Mouse (Mus musculus) mouse trophoblast stem cell (cell line): ENCODE results near the gene Ugt1a5.
"Not testable (repeated sequence)": the region's sequence is repeated elsewhere in the genome, so short reads cannot be mapped to it uniquely, and the experiment has no call there.

Experiments
- in situ Hi-C, 2 experiments: fragments of 300-500 bp; cut with MseI, MboI; formaldehyde crosslinking; loops; 2 replicates in 1 of 2; 3 replicates in 1 of 2; pipeline ENCODE4 v1.15.1; 2025

Ugt1a5 gene

GRCm38 (mm10) chr1:88165711-88166110, at the start of gene Ugt1a5:
Gene Ugt1a5, plus strand, starts transcription at chr1:88166012.
- in situ Hi-C loops: no loop called here

DNA sequence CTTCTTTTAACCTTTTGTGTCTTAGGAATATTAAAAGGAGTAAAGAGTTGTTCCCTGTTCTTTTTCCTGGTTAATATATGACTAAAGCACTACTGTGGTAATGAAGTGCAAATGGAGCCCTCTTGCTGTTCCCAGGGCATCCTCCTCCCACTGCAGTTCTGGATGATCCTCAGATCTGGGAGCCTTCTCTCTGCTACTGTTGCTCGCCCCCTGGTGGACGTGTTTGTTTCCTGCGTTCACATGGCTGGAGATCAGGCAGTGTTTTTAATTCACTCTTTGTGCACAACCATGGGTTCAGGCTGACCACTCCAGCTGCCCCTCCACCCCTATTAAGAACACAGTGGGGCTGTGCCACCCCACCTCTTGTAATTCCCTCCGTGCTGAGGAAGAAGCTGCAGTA, 45.3 kb upstream of the Ugt1a5 start:
- in situ Hi-C loops: not testable (repeated sequence)

DNA sequence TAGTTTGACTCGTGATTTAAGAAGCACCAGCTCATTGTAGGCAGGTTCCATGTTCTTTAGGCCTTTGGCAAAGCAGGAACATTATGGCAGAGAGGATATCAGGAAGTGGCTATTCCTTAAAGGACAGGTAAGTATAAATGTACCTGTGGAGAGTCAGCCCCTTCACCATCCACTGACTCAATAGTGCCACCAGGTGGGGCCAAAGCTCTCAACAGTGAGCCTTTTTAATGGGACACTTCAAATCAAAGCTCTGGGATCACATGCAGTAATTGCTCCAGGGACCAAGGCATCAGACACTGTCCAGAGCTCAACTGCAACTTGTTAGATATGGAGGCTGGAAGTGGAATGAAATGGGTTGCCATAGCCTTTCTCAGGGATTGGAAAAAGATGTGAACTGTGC, 44.3 kb upstream of the Ugt1a5 start:
- in situ Hi-C loops: not testable (repeated sequence)

DNA sequence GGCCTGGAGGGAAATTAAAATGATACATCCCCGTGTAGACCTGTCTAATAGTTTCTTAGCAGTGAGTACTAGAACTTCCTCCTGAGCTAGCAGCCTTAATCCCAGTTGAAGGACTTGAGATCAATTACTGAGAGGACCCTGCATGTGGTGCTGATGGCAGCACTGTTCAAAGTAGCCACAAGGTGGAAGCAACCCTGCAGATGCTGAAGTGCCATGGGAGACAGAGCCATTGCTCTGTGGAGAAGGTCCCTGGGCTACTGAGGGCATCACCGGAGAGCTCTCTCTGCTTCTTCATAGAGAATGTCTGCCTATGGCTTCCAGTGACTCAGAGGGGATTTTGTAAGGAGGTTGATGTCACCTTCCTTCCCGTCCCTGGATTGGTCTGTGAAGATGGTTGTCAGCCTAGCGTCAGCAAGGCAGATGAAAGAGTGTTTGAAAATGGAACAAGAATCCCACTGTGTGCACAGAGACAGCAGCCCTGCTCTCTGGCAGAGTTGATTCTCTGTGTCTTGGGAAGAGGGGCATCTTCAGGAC, 39.9 kb upstream of the Ugt1a5 start:
- in situ Hi-C loops: loop anchor here in 1 of 2 experiments (25.0 kb wide), 1 partner anchor 161 kb away; the partner anchor contains the start of genes Hjurp and Trpm8

GRCm38 (mm10) chr1:88129091-88129490, 36.7 kb upstream of the Ugt1a5 start:
- in situ Hi-C loops: loop anchor here in 1 of 2 experiments (25.0 kb wide), 1 partner anchor 158 kb away; the partner anchor contains the start of genes Hjurp and Trpm8

DNA sequence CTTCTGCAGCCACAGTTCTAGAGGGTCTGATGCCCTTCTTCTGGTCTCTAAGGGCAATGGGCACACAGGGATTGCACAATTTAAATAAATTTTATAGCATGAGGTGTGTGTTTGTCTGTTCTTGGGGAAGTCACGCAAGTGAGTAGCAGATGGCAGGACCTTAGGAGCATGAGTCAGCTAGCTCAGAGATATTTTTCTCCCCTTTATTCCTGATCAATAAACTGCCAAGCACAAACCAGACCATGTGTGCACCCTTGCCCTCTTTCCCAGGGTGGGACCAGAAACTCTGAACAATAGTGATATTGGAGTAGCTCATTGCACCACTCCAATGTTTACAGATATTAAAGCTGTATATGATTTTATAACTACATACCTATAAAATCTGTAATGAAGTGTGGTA, 35.6 kb upstream of the Ugt1a5 start:
- in situ Hi-C loops: loop anchor here in 1 of 2 experiments (25.0 kb wide), 1 partner anchor 157 kb away; the partner anchor contains the start of genes Hjurp and Trpm8

DNA sequence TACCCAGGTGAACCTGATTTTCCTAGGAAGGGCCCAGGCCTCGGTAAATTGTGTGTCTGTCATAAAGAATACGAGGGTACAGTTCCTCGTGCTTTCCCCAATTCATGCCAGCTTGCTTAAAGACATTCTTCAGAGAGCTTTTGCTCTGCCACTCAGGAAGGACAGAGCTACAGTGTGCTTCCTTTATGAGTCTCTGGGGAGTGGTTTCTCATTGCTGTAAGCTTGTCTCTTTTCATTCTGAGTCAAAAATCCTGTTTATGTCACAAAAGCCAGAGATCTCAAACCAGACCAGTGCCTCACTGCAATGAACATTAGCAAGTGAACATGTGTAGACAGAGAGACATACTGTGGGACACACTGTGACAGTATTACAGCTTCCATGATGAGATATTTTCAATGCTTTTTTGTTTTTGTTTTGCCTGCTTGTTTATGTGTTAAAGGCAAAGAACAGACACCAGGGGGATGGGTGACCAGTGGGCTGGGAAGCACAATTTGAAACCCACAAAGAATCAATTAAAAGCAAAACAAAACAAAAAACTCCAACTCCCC, 31.8 kb upstream of the Ugt1a5 start:
- in situ Hi-C loops: loop anchor here in 1 of 2 experiments (25.0 kb wide), 1 partner anchor 153 kb away; the partner anchor contains the start of genes Hjurp and Trpm8

DNA sequence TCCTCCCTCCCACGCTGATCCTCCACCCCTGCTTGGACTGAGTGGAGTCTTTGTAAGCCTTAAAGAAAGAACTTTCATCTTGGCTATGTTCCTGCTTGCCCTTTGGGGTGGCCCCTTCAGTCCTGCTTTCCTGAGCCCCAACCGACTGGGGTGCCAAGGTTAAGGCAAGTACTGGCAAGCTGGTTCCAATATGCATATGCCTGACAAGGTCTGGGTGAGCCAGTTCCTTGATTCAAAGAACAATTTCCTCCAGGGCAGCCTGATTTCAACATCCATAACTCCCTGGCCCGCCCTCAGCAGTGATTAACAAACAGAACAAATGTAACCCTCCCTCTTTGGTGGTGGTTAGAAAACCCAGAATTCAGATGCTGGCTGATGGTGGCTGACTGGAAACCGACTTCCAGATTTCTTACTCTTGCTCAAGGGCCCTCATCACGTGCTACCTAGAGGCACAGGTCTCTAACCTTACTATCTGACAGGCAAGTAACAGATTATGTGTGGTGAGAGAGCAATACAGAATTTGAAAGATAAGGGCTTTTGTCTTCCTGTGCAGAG, 31.3 kb upstream of the Ugt1a5 start, which contains the start of gene Ugt1a6a:
Gene Ugt1a6a (plus strand): TSS at position 353 of the 555 bp plus-strand sequence.
- in situ Hi-C loops: loop anchor here in 1 of 2 experiments (25.0 kb wide), 1 partner anchor 153 kb away; the partner anchor contains the start of genes Hjurp and Trpm8

DNA sequence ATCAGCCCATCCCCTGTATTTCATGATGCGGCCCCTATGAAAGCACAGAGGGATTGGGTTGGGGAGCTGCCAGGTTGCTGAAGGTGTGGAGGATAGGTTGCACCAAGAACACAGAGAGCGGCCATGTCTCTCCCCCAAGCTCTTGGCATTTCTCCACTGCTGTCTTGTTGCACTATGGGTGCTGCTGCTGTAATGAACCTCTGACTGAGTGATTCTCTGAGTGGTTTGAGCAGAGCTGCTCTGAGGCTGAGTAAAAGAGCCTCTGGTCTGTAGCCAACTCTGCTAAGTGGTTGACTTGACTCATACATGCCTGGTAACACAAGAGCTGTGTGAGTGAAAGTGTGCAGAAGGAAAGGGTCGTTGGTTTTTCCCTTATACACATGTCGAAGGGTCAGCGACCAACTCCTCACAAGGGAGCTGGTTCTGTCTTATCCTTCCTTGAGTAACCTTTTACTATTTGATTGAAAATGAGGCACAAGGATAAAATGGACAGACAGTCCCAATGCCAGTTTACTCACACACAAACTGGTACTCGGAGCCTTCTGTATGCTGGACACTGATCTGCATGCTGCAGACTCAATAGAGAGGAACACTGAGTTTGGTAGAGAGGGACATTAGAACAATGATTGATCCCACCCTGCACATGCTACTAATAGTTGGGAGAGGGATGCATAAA, 30.4 kb upstream of the Ugt1a5 start:
- in situ Hi-C loops: loop anchor here in 1 of 2 experiments (25.0 kb wide), 1 partner anchor 152 kb away; the partner anchor contains the start of genes Hjurp and Trpm8

DNA sequence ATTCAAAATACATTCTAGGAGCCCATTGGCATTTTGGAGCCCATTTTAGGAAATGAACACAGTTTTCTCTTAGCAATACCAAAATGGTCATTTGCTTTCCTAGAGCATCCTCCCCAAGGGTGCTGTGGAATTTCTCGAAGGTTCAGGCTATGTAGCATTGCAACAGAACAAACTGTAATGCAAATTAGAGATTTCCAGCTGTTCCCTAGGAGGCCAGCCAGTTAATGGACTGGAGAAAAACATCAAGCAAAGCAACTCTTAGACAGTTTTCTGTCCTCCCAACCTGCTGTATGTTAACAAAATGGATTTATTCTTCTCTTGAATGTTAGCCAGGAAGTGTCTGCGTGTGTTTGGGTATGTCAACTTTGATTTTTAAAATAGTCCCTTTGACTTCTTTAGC, 29.2 kb upstream of the Ugt1a5 start:
- in situ Hi-C loops: loop anchor here in 1 of 2 experiments (25.0 kb wide), 1 partner anchor 151 kb away; the partner anchor contains the start of genes Hjurp and Trpm8

- in situ Hi-C loops: loop anchor here in 1 of 2 experiments (25.0 kb wide), 1 partner anchor 150 kb away; the partner anchor contains the start of genes Hjurp and Trpm8
Measured at GRCm38 (mm10) chr1:88137264-88137663, 28.5 kb upstream of the Ugt1a5 start.

GRCm38 (mm10) chr1:88138145-88138544, 27.7 kb upstream of the Ugt1a5 start:
- in situ Hi-C loops: loop anchor here in 1 of 2 experiments (25.0 kb wide), 1 partner anchor 149 kb away; the partner anchor contains the start of genes Hjurp and Trpm8

DNA sequence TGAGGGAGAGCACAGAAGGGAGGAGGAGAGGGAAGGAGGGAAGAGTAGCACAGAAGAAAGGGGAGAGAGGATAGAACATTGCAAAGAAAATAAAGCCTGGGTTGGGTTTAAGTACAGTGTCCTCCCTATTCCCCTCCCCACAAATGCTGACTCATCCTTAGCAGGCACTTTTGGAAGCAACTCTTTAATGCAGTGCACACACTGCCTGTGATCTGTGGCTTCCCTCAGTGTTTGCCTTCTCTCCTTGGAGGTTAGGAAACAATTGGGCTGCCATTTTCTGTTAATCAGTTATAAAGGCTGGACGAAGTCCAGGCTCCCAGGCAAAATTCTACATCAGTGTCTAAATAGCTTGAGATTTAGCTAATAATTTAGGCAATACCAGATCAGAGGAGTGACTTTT, 25.3 kb upstream of the Ugt1a5 start:
- in situ Hi-C loops: loop anchor here in 1 of 2 experiments (25.0 kb wide), 1 partner anchor 147 kb away; the partner anchor contains the start of genes Hjurp and Trpm8

DNA sequence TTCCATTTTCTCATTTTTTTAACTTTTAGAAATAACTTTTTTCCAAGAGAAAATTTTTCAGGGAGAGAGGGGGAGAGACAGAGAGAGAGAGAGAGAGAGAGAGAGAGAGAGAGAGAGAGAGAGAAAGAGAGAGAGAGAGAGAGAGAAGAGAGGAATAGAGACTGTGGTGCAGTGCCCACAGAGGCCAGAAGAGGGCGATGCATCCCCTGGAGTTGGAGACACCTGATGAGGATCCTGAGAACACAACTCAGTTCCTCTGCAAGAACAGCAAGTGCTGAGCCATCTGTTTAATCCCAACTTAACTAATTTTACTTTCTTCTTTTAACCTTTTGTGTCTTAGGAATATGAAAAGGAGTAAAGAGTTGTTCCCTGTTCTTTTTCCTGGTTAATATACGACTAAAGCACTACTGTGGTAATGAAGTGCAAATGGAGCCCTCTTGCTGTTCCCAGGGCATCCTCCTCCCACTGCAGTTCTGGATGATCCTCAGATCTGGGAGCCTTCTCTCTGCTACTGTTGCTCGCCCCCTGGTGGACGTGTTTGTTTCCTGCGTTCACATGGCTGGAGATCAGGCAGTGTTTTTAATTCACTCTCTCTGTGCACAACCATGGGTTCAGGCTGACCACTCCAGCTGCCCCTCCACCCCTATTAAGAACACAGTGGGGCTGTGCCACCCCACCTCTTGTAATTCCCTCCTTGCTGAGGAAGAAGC, 21.7 kb upstream of the Ugt1a5 start:
- in situ Hi-C loops: loop anchor here in 1 of 2 experiments (25.0 kb wide), 1 partner anchor 143 kb away; the partner anchor contains the start of genes Hjurp and Trpm8

GRCm38 (mm10) chr1:88145278-88145677, 20.5 kb upstream of the Ugt1a5 start:
- in situ Hi-C loops: loop anchor here in 1 of 2 experiments (25.0 kb wide), 1 partner anchor 142 kb away; the partner anchor contains the start of genes Hjurp and Trpm8

DNA sequence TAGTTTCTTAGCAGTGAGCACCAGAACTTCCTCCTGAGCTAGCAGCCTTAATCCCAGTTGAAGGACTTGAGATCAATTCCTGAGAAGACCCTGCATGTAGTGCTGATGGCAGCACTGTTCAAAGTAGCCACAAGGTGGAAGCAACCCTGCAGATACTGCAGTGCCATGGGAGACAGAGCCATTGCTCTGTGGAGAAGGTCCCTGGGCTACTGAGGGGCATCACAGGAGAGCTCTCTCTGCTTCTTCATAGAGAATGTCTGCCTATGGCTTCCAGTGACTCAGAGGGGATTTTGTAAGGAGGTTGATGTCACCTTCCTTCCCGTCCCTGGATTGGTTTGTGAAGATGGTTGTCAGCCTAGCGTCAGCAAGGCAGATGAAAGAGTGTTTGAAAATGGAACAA, 15.7 kb upstream of the Ugt1a5 start:
- in situ Hi-C loops: loop anchor here in 1 of 2 experiments (5.0 kb wide), 1 partner anchor 137 kb away; no protein-coding TSS in a partner anchor

DNA sequence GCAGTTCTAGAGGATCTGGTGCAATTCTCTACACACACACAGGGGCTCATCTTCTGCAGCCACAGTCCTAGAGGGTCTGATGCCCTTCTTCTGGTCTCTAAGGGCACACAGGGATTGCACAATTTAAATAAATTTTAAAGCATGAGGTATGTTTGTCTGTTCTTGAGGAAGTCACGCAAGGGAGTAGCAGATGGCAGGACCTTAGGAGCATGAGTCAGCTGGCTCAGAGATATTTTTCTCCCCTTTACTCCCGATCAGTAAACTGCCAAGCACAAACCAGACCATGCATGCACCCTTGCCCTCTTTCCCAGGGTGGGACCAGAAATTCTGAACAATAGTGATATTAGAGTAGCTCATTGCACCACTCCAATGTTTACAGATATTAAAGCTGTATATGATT, 7.4 kb upstream of the Ugt1a5 start:
- in situ Hi-C loops: no loop called here

DNA sequence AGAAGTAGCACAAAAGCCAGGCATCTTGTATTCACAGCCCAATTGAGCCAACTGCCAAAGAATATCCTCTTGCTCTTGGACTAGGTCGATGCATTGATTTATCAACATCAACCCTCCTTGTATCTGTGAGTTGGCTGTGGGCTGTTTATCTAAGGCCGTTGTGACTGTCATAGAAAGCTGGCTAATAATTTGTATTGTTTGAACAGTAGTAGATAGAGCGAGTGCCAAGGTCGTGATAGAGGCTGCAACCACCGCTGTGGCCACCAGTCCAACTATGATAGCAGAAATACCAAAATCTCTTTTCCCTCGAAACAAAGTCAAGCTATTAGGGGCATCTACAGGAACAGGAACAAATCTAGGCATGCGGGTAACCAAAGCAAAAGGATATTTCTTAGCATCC, 6.4 kb downstream of the Ugt1a5 start:
- in situ Hi-C loops: not testable (repeated sequence)

GRCm38 (mm10) chr1:88179657-88180056, 13.8 kb downstream of the Ugt1a5 start:
- in situ Hi-C loops: loop anchor here (25.0 kb wide), 2 partner anchors 233 to 642 kb away; partner anchors contain the start of gene Spp2 (in 1 of the 2)

DNA sequence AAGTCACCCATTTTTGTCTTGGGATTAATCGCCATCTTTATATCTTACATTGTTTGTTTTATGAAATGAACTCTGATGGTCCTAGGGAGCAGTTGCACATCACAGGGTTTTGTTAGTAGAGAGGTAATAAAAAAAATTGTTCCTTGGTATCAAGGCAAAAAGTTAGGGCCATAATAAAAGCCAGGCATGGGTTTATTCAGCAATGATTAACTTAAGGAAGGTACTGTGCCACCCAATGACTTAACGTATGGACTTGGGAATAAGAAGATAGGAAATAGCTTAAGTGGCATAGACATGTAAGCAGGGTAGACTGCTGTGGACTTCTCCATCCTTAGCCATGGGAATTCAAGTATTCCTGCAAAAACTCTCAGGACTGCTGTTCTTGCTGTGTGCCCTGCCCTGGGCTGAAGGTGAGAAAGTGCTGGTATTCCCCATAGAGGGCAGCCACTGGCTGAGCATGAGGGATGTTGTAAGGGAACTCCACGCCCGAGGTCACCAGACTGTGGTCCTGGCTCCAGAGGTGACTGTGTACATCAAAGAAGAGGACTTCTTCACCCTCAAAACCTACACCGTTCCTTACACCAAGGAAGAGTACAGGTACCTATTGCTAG, 20.6 kb downstream of the Ugt1a5 start:
- in situ Hi-C loops: loop anchor here (25.0 kb wide), 2 partner anchors 226 to 649 kb away; partner anchors contain the start of gene Spp2 (in 1 of the 2)
